Mouse (Mus musculus) intestine, postnatal 0 days (tissue): Measurements from ENCODE around the gene Thrap3. TPM values are rescaled to one million over a fixed set of nuclear protein-coding genes. Genes with fewer than 3 reads are reported as not detected.

ENCODE experiments used
- ATAC-seq: fragments of 200-750 bp; cut with Nextera tagmentation; 2 replicates; pipeline ENCODE4 v1.8.0; 2017; ENCODE audit warnings: mild to moderate bottlenecking, moderate TSS enrichment, moderate library complexity
- H3K27ac ChIP-seq: fragments of 300-500 bp; sonication (generic); 2 replicates; pipeline ENCODE4 v1.5.1; 2014; ENCODE audit warnings: mild to moderate bottlenecking, low read depth, low read length, moderate library complexity
- H3K27me3 ChIP-seq: fragments of 300-500 bp; sonication (generic); replicated peaks from 2 replicates; pipeline ENCODE4 v1.6.1; 2014; ENCODE audit warnings: low read length, mixed read lengths; ENCODE audit not compliant: control insufficient read depth, insufficient read depth
- H3K36me3 ChIP-seq: fragments of 300-500 bp; sonication (generic); 2 replicates; pipeline ENCODE4 v1.6.1; 2014; ENCODE audit warnings: mild to moderate bottlenecking, moderate library complexity; ENCODE audit not compliant: control insufficient read depth, insufficient read depth
- H3K4me1 ChIP-seq: fragments of 300-500 bp; sonication (generic); replicated peaks from 2 replicates; pipeline ENCODE4 v1.6.1; 2014; ENCODE audit warnings: antibody characterized with exemption, low read length, mixed read lengths; ENCODE audit not compliant: control insufficient read depth, insufficient read depth
- H3K4me2 ChIP-seq: fragments of 300-500 bp; sonication (generic); replicated peaks from 2 replicates; pipeline ENCODE4 v1.6.1; 2014; ENCODE audit warnings: low read depth, mild to moderate bottlenecking, moderate library complexity
- H3K4me3 ChIP-seq: fragments of 300-500 bp; sonication (generic); 2 replicates; pipeline ENCODE4 v1.5.1; 2014; ENCODE audit warnings: low read depth, low read length
- H3K9ac ChIP-seq: fragments of 300-500 bp; sonication (generic); 2 replicates; pipeline ENCODE4 v1.6.1; 2014; ENCODE audit warnings: mild to moderate bottlenecking, low read depth, low read length
- H3K9me3 ChIP-seq: fragments of 300-500 bp; sonication (generic); 2 replicates; pipeline ENCODE4 v1.6.1; 2016; ENCODE audit warnings: mixed run types; ENCODE audit not compliant: control insufficient read depth
- CTCF ChIP-seq: sonication (generic); IDR thresholded peaks from 2 replicates; pipeline ENCODE4 v1.5.1; 2016; ENCODE audit warnings: low read depth, mild to moderate bottlenecking, control low read depth, antibody characterized with exemption, moderate library complexity
- WGBS: fragments of 180-500 bp; shearing (Covaris S2); extraction: QIAGEN DNeasy Blood & Tissue Kit; methylation state at CpG from one replicate; pipeline ENCODE4 v1.1.7; 2014; 5-methylcytosine and 5-hydroxymethylcytosine counted together
- polyA plus RNA-seq: library from polyadenylated mRNA; unstranded; fragments of >200 nt; fragmentation: Nextera tagmentation; extraction: Ambion mirVana; gene quantifications from 2 replicates; pipeline ENCODE4 v1.2.1, GENCODE M21; 2015

Thrap3 gene
- polyA plus RNA-seq, 1 experiment from 2014 or later: 56.7 TPM

GRCm38 (mm10) chr4:126120506-126120905 lies 82.1 kb downstream of the Thrap3 start:
- Histone ChIP-seq H3K9me3 (no peaks in the 10 kb centered on the region), H3K4me3 (no peak overlapping the region), H3K27me3 (no peaks in the 10 kb centered on the region), H3K4me2 (no peak overlapping the region), H3K4me1 (no peaks in the 10 kb centered on the region), H3K36me3 (peaks cover 32% of the 10 kb centered on the region), H3K27ac (no peak overlapping the region), H3K9ac (no peak overlapping the region)
- no peak for ATAC-seq
- whole genome bisulfite sequencing: 98% methylated on average over 2 of the region's 2 CpGs
- no peak for TF ChIP-seq CTCF

GRCm38 (mm10) chr4:126120052-126120451 lies 82.5 kb downstream of the Thrap3 start:
- no peak overlapping the region for H3K9ac ChIP-seq
- WGBS: 94% methylated on average over 5 of the region's 5 CpGs
- H3K4me1 ChIP-seq: no peaks in the 10 kb centered on the region
- no peaks in the 10 kb centered on the region for H3K27me3 ChIP-seq
- no peak for ATAC-seq
- H3K36me3 ChIP-seq: peaks cover 28% of the 10 kb centered on the region
- H3K4me3 ChIP-seq: no peak overlapping the region
- TF ChIP-seq CTCF: no peak
- no peaks in the 10 kb centered on the region for H3K9me3 ChIP-seq
- H3K4me2 ChIP-seq: no peak overlapping the region
- no peak overlapping the region for H3K27ac ChIP-seq

- Histone ChIP-seq H3K36me3 (peaks cover 19% of the 10 kb centered on the region), H3K4me2 (no peak overlapping the region), H3K27me3 (no peaks in the 10 kb centered on the region), H3K27ac (no peak overlapping the region), H3K4me3 (no peak overlapping the region), H3K9ac (no peak overlapping the region), H3K9me3 (no peaks in the 10 kb centered on the region), H3K4me1 (no peaks in the 10 kb centered on the region)
- ATAC-seq: no peak
- WGBS: 79% methylated on average over 1 of the region's 1 CpGs
- TF ChIP-seq CTCF: no peak
Measured at GRCm38 (mm10) chr4:126119051-126119450, 83.5 kb downstream of the Thrap3 start.

- WGBS: 90% methylated on average over 4 of the region's 4 CpGs
- no peaks in the 10 kb centered on the region for H3K27me3 ChIP-seq
- no peak overlapping the region for H3K27ac ChIP-seq
- H3K36me3 ChIP-seq: peaks cover 19% of the 10 kb centered on the region
- ATAC-seq: no peak
- no peaks in the 10 kb centered on the region for H3K9me3 ChIP-seq
- no peak overlapping the region for H3K4me3 ChIP-seq
- no peak for TF ChIP-seq CTCF
- H3K4me2 ChIP-seq: no peak overlapping the region
- H3K9ac ChIP-seq: no peak overlapping the region
- H3K4me1 ChIP-seq: no peaks in the 10 kb centered on the region
Measured at GRCm38 (mm10) chr4:126118651-126119050, 83.9 kb downstream of the Thrap3 start.

- no peak for ATAC-seq
- Histone ChIP-seq H3K4me1 (no peaks in the 10 kb centered on the region), H3K9me3 (no peaks in the 10 kb centered on the region), H3K27me3 (no peaks in the 10 kb centered on the region), H3K4me2 (no peak overlapping the region), H3K36me3 (peaks cover 19% of the 10 kb centered on the region), H3K27ac (no peak overlapping the region), H3K4me3 (no peak overlapping the region), H3K9ac (no peak overlapping the region)
- WGBS: 83% methylated on average over 8 of the region's 8 CpGs
- no peak for TF ChIP-seq CTCF
Measured at GRCm38 (mm10) chr4:126117116-126117515, 85.4 kb downstream of the Thrap3 start.

GRCm38 (mm10) chr4:126115871-126116521 lies 86.6 kb downstream of the Thrap3 start:
- no peak for ATAC-seq

More at GRCm38 (mm10) chr4:126115871-126116521, 86.6 kb downstream of the Thrap3 start:
- TF ChIP-seq CTCF: no peak
- no peak overlapping the region for H3K4me2 ChIP-seq
- no peak overlapping the region; the same call in 1 of the 2 replicates for H3K27ac ChIP-seq
- H3K4me1 ChIP-seq: 0 out of 2 replicates have a peak, but pooled peaks cover 2% of the 10 kb centered on the region
- 67% methylated on average over 6 of the region's 6 CpGs for WGBS
- no peak overlapping the region for H3K9ac ChIP-seq
- no peaks in the 10 kb centered on the region for H3K9me3 ChIP-seq
- H3K27me3 ChIP-seq: no peaks in the 10 kb centered on the region
- peaks cover 14% of the 10 kb centered on the region for H3K36me3 ChIP-seq
- no peak overlapping the region for H3K4me3 ChIP-seq
